Mouse (Mus musculus) gastrocnemius, postnatal 25 days (tissue): ENCODE measurements around the gene Trp53. TPM values are rescaled to one million over a fixed set of nuclear protein-coding genes. Genes with fewer than 3 reads are reported as not detected.
A peak's percentile ranks its signal among the peaks of the same experiment; 100 is the strongest.

Experiments used
- DNase-seq: peaks from one replicate; pipeline ENCODE4 v3.0.0; 2022
- total RNA-seq, 2 experiments: library from RNA; stranded (reverse); gene quantifications; 1 replicate in 1 of 2; 2 replicates in 1 of 2; pipeline ENCODE4 v1.2.3; 2021

Gene Trp53
- total RNA-seq, 2 experiments from 2014 or later: 12.2 to 12.7 TPM

DNA sequence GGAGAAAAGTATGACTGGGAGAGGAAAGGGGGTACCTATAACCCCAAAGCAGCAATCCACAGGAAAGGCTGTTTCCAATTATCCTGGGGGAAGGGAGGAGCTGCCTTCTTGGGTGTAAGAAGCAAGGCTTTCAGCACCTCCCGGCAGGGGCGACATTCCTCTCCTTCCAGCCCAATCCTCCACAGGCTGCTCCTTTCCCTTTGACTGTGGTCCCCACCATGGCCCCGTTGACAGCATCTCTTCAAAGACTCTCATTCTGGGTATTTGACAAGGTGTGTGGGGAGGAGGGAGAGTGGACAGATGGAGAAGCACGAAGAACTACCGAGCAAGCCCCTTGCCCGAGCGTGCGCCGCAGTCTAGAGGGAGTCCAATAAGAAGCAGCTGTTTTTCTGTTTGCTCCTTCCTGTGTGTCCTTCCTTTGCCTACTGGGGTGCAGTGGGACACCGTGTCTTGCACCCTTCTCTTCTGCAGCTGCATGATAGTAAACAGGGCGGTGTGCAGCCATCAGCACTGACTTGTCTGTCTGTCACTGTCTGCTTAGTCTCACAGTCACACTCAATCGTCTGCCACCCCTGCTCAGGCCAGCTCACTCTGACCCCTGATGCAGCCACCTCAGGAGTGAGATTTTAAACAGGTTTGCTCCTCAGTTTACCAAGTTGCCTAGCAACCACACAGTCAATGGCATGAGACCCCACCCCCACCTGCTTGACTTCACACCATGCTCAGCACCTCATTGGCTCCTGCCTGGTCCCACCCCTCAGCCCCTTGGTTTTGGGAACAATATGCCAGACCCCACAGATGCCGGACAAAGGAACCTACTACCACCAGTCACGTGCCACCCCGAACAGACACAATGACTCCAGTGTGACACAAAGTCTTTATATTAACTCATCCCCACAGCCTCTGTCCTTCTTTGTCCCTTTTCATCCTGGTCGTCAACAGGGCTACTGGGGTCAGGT is 19.0 kb upstream of the Trp53 start:
- DNase-seq: no peak

DNA sequence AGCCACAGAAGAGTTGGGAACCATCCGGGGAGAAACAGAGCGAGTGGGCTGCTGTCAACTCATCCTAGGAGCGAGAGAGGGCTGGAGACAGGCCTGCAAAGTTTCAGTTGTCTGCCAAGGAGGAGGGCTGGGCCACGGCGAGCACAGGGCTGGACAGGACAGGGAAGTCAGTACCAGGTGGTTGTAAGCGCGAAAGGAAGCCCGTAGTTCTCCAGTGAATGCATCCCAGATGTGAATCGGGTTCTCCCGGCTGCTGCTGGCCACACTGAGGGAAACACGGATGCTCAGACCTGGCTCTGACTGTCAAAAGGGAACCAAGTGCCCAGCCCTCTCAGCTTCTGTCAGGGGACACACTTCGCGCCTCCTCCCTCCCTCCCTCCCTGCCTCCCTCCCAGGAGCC is 16.8 kb upstream of the Trp53 start:
- DNase-seq: no peak

DNA sequence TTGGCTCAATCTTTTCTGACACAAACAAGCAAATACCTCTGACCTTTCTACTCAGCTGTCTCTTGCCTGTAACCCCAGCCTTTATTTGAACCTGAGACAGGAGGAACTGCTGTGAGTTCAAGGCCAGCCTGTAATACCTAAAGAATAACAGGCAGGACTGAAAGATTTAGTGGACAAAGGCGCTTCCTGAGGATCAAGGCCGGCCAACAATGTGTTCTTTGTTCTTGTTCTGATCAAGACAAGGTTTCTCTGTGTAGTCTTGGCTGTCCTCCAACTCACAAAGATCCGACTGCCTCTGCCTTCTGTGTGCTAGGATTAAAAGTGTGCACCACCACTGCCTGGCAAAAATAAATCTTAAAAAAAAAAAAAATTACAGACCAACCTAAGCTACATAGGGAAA is 15.8 kb upstream of the Trp53 start:
- no peak for DNase-seq

DNA sequence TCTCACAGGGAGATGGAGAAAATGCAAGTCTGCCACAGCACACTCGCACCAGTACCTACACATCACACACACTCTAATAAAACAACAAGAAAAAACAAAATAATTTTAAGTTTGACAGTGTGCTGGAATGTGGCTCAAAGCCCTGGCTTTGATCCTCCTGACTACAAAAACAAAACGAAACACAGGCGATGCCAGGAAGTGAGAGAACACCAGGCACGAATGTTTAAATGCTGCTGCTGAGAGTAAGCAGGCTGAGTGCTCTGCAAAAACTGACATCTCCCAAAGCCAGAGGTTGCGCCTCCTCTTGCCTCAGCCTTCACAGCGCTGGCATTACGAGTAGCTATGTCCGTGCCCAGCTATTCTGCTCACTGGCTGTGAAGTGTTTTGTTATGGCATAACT is 15.0 kb upstream of the Trp53 start:
- no peak for DNase-seq

DNA sequence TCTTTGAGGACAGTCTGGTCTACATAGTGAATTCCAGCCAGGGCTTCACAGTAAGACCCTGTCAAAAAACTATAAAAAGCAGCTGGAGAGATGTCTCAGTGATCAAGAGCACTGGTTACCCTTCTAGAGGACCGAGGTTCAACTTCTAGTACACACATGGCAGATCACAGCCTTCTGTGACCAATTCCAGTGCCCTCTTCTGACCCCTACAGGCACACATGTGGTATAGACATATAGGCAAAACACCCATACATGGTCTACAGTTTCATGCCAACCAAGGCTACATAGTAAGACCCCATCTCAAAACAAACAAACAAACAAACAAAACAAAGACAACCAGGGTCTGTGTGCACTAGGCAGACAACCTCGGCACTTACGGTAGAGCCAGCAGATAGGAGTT is 4.9 kb upstream of the Trp53 start:
- no peak for DNase-seq

DNA sequence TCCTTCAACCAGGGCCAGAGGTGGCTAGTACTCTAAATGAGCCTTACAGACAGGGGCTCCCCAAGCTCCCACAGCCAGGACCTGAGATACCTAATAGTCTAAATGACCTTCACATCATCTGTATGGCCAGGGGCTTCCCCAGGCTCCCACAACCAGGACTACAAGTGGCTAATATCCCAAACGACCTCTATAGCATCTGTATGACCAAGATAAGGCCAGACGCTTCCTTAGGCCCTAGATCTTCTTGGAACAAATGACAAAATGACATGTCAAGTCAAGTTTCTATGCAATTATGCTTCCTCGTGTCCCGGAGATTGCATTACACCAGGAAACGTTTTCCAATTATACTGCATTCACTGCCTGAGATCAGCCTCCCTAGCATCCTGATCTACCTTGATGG is 3.9 kb upstream of the Trp53 start:
- DNase-seq: no peak

DNA sequence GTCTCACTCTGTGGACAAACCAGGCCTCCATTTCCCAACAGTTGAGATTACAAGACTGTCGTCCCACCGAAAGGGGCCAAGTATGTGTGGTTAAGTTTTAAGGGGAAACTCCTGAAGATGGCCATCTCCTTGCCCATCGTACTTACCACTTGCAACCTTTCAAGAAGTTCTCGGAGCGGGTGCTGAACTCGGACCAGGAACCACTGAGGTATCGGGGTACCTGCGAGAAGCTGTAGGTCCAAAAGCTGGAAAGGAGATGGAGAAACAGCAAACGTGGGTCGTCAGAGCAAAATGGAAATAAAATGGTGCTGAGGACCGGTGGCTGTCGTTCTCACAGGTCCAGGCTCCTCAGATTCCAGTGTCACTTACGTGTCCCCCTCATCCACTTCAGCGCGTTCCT is 1.9 kb upstream of the Trp53 start:
- no peak for DNase-seq

DNA sequence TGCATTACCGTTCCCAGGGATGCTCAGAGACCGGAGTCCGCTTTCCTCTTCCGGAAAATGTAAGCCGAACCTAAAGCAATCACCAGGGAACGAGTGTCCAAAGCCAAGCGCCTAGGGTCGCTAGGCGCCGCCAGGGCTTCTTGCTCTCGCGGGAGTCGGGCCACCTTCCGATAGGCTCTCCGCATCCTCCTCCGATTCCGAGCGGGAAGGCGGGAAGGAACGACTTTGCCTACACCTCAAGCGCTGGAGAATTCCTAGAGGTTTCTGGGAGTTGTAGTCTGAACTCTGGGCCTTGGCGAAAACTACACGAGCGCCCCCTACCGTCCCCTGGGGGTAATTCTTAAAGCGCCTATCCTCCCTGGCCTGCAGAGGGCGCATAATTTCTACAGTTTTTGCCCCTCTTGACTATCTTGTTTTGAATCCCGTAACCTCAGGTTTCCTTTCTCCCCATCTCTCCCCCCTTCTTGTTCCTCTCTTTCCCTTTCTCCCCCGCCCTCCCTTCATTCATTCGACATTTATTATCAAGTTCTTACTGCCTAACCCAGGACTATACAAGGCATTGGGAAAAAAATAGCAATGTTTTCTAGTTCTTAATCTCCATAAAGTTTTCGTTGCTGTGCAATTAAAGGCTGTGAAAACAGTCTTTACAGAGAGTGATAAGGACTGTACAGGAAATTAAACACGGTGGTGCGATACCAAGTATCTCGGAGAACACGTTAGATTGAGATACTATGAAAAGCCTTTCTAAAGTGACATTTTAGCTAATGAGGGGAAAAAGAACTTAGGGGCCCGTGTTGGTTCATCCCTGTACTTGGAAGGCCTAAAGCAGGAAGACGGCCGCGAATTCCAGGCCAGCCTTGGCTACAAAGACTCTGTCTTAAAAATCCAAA is 786 bp upstream of the Trp53 start:
- peak; percentile 96 for DNase-seq

DNA sequence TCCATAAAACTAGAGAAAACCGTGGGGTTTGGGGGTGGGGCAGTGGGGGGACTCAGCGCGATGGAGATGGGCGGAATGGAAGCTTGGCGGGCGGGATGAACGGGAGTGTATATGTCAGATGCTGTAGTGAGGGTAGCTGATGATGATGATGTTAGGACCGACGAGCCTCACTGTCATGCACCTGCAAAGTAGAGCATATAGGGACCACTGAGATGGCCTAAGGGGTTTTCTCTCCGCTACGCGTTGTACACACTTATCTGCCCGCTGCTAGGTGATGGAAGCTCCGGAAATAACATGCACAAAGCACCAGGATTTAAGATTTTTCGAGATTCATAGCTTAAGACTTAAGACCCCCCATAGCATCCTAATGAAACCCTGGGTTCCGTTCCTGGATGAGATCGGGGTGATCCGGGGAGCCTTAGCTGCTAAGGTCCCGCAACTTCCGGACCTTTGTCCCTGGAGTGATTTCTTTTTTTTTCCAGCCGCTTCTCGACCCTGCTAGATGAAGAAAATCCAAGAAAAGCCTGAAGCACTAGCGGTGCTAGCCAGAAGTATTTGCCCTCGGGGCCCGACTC is 500 bp downstream of the Trp53 start:
- no peak for DNase-seq

DNA sequence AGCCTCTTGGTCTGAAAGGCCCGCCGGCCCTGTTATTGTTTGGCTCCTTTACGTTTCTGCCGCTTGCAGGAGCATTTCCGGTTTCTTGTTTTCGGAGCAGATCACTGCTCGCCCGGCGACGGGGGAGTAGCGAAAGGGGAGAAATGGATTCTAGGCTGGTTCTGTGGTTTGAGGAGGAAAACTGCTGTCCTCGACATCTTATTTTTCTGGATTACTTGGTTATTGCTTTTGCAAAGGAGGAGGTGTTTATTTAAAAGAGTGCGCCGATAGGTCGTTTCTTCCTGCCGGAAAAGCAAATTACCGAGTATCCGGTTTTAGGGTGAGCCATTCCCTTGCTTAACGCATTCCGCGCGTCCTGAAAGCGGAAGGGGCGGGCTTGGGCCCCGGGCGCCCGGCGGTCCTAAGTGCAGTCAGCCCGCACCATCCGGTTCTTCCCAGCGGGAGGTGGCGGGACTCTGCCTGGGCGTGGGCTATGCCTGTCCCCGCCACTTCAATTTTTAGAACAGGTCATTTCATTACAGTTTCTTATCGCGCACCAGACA is 1.1 kb downstream of the Trp53 start:
- peak; percentile 88 for DNase-seq

DNA sequence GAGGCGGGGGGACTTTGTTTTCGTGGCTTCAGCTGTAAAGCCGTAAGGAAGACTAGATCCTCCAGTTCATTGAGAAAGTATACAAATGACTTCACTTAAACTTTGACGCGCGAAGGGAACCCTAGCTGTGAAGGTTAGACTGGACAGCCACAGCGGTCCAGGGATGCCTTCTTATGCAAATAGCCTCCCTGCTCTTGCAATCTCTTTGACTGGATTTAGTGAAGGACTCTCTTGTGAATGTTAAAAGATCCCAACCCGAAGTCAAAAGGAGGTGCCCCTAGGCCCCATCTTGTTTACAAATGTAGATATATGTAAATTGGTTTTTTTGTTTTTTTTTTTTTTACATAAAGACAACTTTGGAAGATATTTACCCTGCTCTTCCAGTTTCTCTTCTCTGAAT is 1.7 kb downstream of the Trp53 start:
- DNase-seq: no peak

DNA sequence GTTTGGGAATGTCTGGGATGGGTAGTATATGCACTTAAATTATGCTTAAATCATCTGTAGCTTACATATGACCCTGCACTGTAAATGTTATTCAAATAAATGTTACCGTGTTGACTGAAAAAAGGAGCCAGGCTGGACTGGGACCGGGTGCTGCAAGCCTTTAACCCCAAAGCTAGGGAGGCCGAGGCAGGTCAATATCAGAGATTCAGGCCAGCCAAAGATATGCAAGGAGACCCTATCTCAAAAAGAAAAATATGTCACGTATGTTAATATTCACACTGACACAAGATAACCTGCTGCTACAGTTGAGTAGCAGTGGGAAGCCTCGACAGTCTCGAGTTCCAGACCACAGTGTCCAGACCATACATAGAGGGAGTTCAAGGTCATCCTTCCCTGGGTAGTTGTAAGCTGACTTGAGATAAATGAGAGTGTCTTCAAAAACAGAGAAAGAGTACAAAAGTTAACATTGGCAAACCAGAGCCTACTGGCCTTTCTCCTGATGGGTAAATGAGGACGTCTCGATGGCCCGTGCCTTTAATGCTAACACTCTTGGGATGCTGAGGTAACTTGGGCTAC is 2.2 kb downstream of the Trp53 start:
- DNase-seq: no peak

DNA sequence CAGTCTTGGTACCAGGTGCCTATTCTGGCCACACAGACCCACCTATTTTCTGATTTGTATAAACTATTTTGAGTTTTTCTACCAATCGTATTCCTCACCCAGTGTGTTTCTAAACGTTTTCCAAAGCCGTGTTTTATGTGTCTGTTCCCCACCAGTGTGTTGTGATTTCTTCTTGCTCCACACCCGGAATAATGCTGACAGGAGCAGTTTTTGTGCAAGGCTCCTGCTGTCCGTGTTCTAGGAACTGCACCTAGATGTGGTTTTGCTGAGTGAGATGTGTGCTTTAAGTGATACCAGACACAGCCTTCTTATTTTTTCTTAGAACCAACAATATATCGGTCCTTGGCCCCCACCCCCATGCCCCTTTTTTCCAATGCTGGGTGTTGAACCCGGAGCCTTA is 3.8 kb downstream of the Trp53 start:
- no peak for DNase-seq

DNA sequence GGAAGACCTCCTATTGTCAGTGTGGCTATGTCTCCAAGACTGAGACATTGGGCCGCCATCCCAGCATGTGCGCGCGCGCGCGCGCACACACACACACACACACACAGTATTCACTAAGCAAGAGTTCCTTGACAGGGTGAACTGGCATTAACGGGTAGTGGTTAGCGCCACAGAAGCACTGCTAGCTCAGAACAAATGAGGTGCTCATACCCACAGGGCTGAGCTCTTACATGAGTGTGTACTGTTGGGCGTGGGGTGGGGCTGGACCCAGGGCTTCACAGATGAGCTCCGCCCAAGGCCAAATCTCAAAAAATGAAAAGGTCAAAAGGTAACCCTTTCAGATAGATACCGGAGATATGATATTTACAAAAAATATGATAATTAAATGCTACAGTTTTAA is 4.8 kb downstream of the Trp53 start:
- DNase-seq: no peak

DNA sequence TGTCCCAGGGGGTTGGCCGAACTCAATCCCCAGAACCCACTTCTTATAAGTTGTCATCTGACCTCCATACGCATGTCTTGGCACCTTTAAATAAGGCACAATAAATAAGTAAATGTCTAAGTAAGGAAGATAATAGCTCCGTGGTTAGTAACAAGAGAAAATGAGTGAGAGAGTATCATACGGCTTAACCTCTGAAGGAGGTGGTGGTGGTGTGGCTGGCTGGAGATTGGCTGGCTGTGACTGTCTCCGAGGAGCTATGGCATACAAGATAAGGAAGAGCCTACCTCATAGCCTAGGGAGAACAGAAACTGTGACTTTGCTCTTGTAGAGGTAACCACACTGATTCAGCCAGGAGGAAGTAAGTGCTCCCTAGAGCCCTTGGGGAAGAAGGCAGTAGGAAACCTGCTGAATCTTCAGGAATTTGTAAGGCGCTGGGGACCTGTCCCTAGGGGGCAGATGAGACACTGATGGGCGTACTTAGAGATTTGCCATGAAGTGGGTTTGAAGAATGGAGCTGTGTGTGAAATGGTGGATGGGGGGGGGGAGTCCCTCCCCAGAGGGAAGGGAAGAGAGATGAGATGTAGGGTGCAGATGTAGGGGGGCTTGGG is 5.7 kb downstream of the Trp53 start:
- no peak for DNase-seq

DNA sequence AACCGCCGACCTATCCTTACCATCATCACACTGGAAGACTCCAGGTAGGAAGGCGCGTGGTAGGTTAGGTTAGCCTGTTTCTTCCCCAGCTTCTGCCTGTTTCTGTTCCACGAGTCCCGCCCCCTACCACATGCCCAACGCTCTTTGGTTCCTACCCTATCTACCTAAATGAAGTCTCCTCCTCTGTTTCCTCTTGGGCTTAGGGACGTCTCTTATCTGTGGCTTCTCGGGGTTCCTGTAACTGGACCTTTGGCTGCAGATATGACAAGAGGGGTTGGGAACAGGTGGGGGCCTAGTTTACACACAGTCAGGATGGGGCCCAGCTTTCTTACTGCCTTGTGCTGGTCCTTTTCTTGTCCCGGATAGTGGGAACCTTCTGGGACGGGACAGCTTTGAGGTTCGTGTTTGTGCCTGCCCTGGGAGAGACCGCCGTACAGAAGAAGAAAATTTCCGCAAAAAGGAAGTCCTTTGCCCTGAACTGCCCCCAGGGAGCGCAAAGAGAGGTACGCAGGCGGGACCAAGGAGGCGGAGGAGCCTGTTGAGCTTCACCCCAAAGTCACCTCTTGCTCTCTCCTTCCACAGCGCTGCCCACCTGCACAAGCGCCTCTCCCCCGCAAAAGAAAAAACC is 9.2 kb downstream of the Trp53 start:
- no peak for DNase-seq

DNA sequence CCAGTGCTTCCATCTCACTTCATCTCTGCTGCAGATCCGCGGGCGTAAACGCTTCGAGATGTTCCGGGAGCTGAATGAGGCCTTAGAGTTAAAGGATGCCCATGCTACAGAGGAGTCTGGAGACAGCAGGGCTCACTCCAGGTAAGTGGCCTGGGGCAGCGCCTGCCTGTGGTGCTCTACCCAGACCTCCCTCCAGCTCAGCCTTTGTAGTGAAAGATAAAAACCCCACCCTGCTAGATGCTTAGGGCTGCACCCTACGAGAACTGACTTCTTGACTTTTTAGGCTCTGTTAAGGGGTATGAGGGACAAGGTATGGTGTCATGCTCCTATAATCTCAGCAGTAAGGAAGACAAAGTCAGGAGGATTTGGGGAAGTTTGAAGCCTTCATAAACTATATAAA is 10.5 kb downstream of the Trp53 start:
- DNase-seq: no peak

DNA sequence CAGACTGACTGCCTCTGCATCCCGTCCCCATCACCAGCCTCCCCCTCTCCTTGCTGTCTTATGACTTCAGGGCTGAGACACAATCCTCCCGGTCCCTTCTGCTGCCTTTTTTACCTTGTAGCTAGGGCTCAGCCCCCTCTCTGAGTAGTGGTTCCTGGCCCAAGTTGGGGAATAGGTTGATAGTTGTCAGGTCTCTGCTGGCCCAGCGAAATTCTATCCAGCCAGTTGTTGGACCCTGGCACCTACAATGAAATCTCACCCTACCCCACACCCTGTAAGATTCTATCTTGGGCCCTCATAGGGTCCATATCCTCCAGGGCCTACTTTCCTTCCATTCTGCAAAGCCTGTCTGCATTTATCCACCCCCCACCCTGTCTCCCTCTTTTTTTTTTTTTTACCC is 11.3 kb downstream of the Trp53 start:
- DNase-seq: peak; percentile 57

DNA sequence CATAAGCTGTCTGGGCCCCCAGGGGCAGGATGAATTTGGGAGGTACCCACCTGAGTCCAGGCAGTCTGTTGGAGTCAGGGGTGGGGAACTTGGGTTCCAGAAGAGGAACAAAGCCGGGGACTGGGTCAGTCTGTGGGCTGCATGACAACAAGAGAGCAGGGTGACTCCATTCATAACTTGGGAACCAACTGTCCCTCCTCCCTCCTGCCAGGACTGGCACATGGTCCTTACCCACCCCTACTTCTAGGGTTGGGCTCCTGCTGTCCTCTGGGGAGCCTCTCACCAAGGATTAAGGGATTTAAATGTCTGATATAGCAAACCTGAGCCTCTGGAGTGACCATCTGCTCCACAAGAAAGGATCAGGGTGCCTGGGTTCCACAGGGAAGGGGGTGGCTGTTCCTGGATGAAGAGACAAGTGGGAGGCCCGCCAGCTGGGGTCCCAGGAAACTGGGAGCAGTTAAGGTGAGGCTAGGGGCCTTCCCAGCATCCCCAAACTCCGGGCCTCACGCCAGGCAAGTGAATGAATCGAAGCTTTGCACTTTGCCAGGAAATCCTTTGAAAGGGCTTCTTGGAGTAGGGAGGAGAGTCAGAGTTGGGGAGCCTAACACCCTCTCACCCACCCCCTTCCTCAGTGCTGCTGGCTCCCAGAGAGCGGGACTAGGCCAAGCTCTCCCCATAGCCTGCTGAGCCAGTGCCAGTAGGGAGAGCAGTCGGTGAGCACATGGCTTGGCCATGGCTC is 11.9 kb downstream of the Trp53 start:
- peak; percentile 66 for DNase-seq

DNA sequence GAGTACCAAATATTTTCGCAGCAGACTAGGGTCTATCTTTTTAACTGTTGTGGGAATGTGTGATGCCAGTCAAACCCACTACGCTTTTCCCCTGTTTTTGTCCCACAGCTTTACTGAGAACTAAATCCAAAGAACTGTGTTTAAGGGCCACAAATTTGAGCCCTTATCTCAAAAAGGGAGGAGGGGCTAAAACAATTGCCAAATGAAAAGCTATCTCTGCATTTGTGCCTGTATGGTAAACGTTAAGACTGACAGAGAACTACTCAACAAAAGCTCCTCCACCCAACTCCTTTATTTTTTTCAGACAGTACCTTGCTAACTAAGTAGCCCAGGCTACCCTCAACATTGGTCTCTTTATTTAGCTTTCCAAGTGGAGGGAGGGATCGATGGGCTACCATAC is 12.6 kb downstream of the Trp53 start:
- DNase-seq: no peak

DNA sequence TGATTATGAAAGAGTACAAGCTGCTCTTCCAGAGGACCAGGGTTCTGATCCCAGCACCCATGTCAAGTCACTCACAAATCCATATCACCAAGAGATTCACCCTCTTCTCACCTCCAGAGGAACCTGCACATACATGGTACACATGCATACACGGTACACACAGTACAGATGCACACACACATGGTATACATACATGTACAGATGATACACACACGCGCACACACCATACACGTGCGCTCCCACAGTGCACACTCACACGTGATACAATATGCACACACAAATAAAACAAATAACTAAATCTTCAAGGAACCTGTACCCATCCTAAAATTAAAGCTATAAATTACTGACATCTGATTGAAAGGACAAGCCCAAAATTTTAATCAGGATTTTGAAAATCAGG is 14.7 kb downstream of the Trp53 start:
- DNase-seq: no peak
